Mouse (Mus musculus) ovary, postnatal 10 days (tissue): ENCODE data around the gene Ttc25.
"Not testable (repeated sequence)": the region's sequence is repeated elsewhere in the genome, so short reads cannot be mapped to it uniquely, and the experiment has no call there.

Experiments
- DNase-seq: peaks from one replicate; pipeline ENCODE4 v3.0.0; 2022; ENCODE audit warnings: low spot score

Ttc25 gene

GRCm38 (mm10) chr11:100570430-100571201 lies 25.2 kb downstream of the Ttc25 start:
- peak; percentile 42 for DNase-seq

GRCm38 (mm10) chr11:100571202-100571567 lies 25.8 kb downstream of the Ttc25 start:
- no peak for DNase-seq

GRCm38 (mm10) chr11:100574188-100574587 lies 28.8 kb downstream of the Ttc25 start:
- DNase-seq, result no peak

GRCm38 (mm10) chr11:100574708-100575483 lies 29.5 kb downstream of the Ttc25 start, which contains the start of gene Cnp:
TSS of gene Cnp (plus strand) at chr11:100574904.
- peak; percentile 55 for DNase-seq

- no peak for DNase-seq
Observed at GRCm38 (mm10) chr11:100575484-100575855, 30.1 kb downstream of the Ttc25 start.

GRCm38 (mm10) chr11:100576256-100576655 lies 30.8 kb downstream of the Ttc25 start:
- no peak for DNase-seq

- DNase-seq, result no peak
Observed at GRCm38 (mm10) chr11:100577852-100578599, 32.6 kb downstream of the Ttc25 start.

GRCm38 (mm10) chr11:100579116-100579799 lies 33.9 kb downstream of the Ttc25 start:
- DNase-seq, result no peak

- DNase-seq, result no peak
Observed at GRCm38 (mm10) chr11:100580275-100580674, 34.9 kb downstream of the Ttc25 start.

GRCm38 (mm10) chr11:100581756-100582155 lies 36.3 kb downstream of the Ttc25 start:
- DNase-seq, result no peak

- not testable (repeated sequence) for DNase-seq
Observed at GRCm38 (mm10) chr11:100582413-100582812, 37.0 kb downstream of the Ttc25 start.

- no peak for DNase-seq
Observed at GRCm38 (mm10) chr11:100582836-100583235, 37.4 kb downstream of the Ttc25 start.

GRCm38 (mm10) chr11:100584561-100584961 lies 39.2 kb downstream of the Ttc25 start:
- no peak for DNase-seq

- DNase-seq, result no peak
Observed at GRCm38 (mm10) chr11:100585148-100585547, 39.7 kb downstream of the Ttc25 start.

GRCm38 (mm10) chr11:100588462-100588861 lies 43.1 kb downstream of the Ttc25 start:
- DNase-seq, result no peak

- DNase-seq, result no peak
Observed at GRCm38 (mm10) chr11:100592346-100593046, 47.1 kb downstream of the Ttc25 start.

- no peak for DNase-seq
Observed at GRCm38 (mm10) chr11:100594608-100595007, 49.2 kb downstream of the Ttc25 start.

- DNase-seq, result no peak
Observed at GRCm38 (mm10) chr11:100595533-100595932, 50.1 kb downstream of the Ttc25 start.

- DNase-seq, result no peak
Observed at GRCm38 (mm10) chr11:100598074-100598473, 52.7 kb downstream of the Ttc25 start.

GRCm38 (mm10) chr11:100601372-100601771 lies 56.0 kb downstream of the Ttc25 start:
- no peak for DNase-seq

- no peak for DNase-seq
Observed at GRCm38 (mm10) chr11:100603155-100603554, 57.7 kb downstream of the Ttc25 start.
